Mouse (Mus musculus) heart, postnatal 0 days (tissue): ENCODE data around the gene Gnas. TPM values are rescaled to one million over a fixed set of nuclear protein-coding genes. Genes with fewer than 3 reads are reported as not detected.

Source experiments
- ATAC-seq: fragments of 200-750 bp; cut with Nextera tagmentation; 2 replicates; pipeline ENCODE4 v1.8.0; 2017; ENCODE audit warnings: low read depth, moderate number of reproducible peaks, moderate library complexity; ENCODE audit not compliant: insufficient read depth
- DNase-seq: peaks from one replicate; pipeline ENCODE4 v3.0.0-alpha.2; 2016; ENCODE audit warnings: low spot score
- H3K27ac ChIP-seq: fragments of 300-500 bp; sonication (generic); 2 replicates; pipeline ENCODE4 v1.5.1; 2014; ENCODE audit warnings: low read depth, mild to moderate bottlenecking
- H3K27me3 ChIP-seq: fragments of 300-500 bp; sonication (generic); 2 replicates; pipeline ENCODE4 v1.6.1; 2014; ENCODE audit warnings: low read length, mixed read lengths; ENCODE audit not compliant: control insufficient read depth, insufficient read depth
- H3K36me3 ChIP-seq: fragments of 300-500 bp; sonication (generic); replicated peaks from 2 replicates; pipeline ENCODE4 v1.6.1; 2014; ENCODE audit warnings: low read length, mixed read lengths; ENCODE audit not compliant: control insufficient read depth, insufficient read depth
- H3K4me1 ChIP-seq: fragments of 300-500 bp; sonication (generic); 2 replicates; pipeline ENCODE4 v1.6.1; 2014; ENCODE audit warnings: antibody characterized with exemption; ENCODE audit not compliant: control insufficient read depth, insufficient read depth
- H3K4me2 ChIP-seq: fragments of 300-500 bp; sonication (generic); 2 replicates; pipeline ENCODE4 v1.6.1; 2014; ENCODE audit warnings: low read depth, mild to moderate bottlenecking, low read length, moderate library complexity
- H3K4me3 ChIP-seq: fragments of 300-500 bp; sonication (generic); 2 replicates; pipeline ENCODE4 v1.5.1; 2014; ENCODE audit warnings: low read depth, low read length
- H3K9ac ChIP-seq: fragments of 300-500 bp; sonication (generic); replicated peaks from 2 replicates; pipeline ENCODE4 v1.6.1; 2014; ENCODE audit warnings: low read depth, low read length, mixed read lengths
- H3K9me3 ChIP-seq: fragments of 300-500 bp; sonication (generic); replicated peaks from 2 replicates; pipeline ENCODE4 v1.6.1; 2016; ENCODE audit warnings: low read length; ENCODE audit not compliant: control insufficient read depth
- CTCF ChIP-seq: IDR thresholded peaks from 2 replicates; pipeline ENCODE4 v1.5.1; 2016; ENCODE audit warnings: antibody characterized with exemption, control low read depth, low read depth
- EP300 ChIP-seq: IDR thresholded peaks from 2 replicates; pipeline ENCODE4 v1.6.1; 2016; ENCODE audit warnings: antibody characterized with exemption, low read depth
- WGBS: fragments of 180-500 bp; shearing (Covaris S2); extraction: QIAGEN DNeasy Blood & Tissue Kit; methylation state at CpG from one replicate; pipeline ENCODE4 v1.1.7; 2014; 5-methylcytosine and 5-hydroxymethylcytosine counted together
- polyA plus RNA-seq: library from polyadenylated mRNA; unstranded; fragments of >200 nt; fragmentation: Nextera tagmentation; extraction: Ambion mirVana; gene quantifications from 2 replicates; pipeline ENCODE4 v1.2.1, GENCODE M21; 2015
- total RNA-seq: library from RNA; depleted of rRNA; stranded (reverse); fragments of >200 nt; gene quantifications from 2 replicates; pipeline ENCODE4 v1.2.3, GENCODE M21; 2014; ENCODE audit warnings: low replicate concordance

The Gnas gene
- total and polyA plus RNA-seq, 2 experiments from 2014 or later, result 1,131 to 1,263 TPM

DNA sequence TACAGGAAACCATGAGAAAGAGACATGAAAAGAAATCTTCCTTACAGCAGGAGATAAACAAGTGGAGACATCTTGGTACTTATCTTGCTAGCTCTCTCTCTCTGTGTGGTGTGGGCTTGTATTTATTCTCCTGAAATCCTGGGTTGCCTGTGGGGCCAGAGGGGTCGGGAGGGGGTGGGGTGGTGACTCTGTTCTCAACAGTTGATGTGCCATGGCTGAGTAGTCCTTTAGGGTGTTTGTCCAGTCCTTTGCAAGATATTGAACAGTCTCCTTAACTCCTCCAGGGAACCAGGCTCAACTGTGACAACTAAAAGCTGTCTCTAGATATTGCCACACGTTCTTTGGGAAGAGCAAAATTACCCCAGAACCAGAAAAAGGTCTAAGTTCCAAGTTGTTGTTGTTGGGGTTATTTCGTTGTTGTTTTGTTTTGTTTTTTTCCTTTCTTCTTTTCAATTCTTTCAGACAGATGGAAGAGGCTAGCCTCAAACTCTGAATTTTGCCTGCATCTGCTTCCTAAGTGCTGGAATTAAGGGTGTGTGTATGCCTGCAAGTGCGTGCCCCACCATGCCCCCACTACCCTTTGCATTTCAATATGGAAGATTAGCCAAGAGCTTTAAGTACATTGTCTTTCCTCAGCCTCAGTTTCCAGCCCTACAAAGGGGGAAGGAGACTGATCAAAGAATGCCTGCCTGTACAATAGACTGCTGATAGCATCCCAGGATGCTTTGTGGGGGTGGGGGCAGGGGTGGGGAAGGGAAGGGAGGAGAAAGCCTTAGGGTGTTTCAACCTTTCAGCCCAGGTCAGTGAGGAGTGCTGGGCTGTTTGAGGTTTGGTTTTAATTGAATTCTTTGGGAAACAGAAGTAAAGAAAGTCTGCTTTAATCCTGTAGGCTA, 23.0 kb upstream of the Gnas start:
- H3K4me2 ChIP-seq, result no peak overlapping the region
- H3K27me3 ChIP-seq, result no peaks in the 10 kb centered on the region
- H3K36me3 ChIP-seq, result no peaks in the 10 kb centered on the region
- no peaks in the 10 kb centered on the region for H3K9me3 ChIP-seq
- H3K27ac ChIP-seq, result no peak overlapping the region
- no peak overlapping the region for H3K4me3 ChIP-seq
- H3K9ac ChIP-seq, result no peak overlapping the region
- no peak for TF ChIP-seq EP300
- TF ChIP-seq CTCF, result no peak
- ATAC-seq (no peak), DNase-seq (no peak)
- 22% methylated on average over 4 of the region's 4 CpGs for WGBS
- H3K4me1 ChIP-seq, result no peaks in the 10 kb centered on the region

GRCm38 (mm10) chr2:174261801-174262200, 22.3 kb upstream of the Gnas start:
- Histone ChIP-seq H3K4me1 (no peaks in the 10 kb centered on the region), H3K4me2 (no peak overlapping the region), H3K36me3 (0 out of 2 replicates have a peak, but pooled peaks cover 5% of the 10 kb centered on the region), H3K27me3 (no peaks in the 10 kb centered on the region), H3K9ac (no peak overlapping the region), H3K4me3 (no peak overlapping the region), H3K27ac (no peak overlapping the region), H3K9me3 (no peaks in the 10 kb centered on the region)
- 65% methylated on average over 6 of the region's 6 CpGs for WGBS
- ATAC-seq, result no peak
- TF ChIP-seq CTCF, result no peak
- no peak for TF ChIP-seq EP300
- DNase-seq, result no peak

- H3K4me1 ChIP-seq, result no peaks in the 10 kb centered on the region
- TF ChIP-seq EP300 (no peak), CTCF (no peak)
- DNase-seq (no peak), ATAC-seq (peak; percentile 31; the same call in 1 of the 2 replicates)
- no peaks in the 10 kb centered on the region for H3K9me3 ChIP-seq
- no peak overlapping the region for H3K27ac ChIP-seq
- no peak overlapping the region for H3K4me3 ChIP-seq
- WGBS, result 55% methylated on average over 5 of the region's 5 CpGs
- no peaks in the 10 kb centered on the region for H3K27me3 ChIP-seq
- 0 out of 2 replicates have a peak, but pooled peaks cover 15% of the 10 kb centered on the region for H3K36me3 ChIP-seq
- H3K9ac ChIP-seq, result no peak overlapping the region
- no peak overlapping the region for H3K4me2 ChIP-seq
Measured at GRCm38 (mm10) chr2:174263110-174263815, 20.9 kb upstream of the Gnas start.

- 88% methylated on average over 8 of the region's 8 CpGs for WGBS
Measured at GRCm38 (mm10) chr2:174264248-174264647, 19.9 kb upstream of the Gnas start.

DNA sequence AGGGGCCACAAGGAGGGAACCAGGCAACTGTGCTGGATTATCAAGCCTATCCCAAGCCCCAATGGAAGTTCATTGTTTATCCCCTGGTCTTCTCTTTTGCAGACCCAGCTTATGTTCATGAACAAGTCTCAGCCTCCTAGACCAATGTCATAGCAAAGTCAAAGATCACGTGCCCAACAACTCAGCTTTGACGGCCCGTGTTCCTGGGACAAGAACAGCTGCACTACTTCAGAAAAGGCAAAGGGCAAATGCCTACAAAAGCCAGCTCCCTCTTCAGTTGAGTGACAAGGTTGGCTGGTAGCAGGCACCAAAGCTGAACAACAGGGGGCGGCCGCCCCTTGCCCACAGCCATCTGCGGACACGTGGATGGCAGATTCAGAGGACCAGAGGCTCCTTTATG, 13.7 kb upstream of the Gnas start:
- H3K27ac ChIP-seq, result peak overlapping the region; percentile 69
- no peak overlapping the region for H3K9ac ChIP-seq
- 47% methylated on average over 7 of the region's 7 CpGs for WGBS

More at GRCm38 (mm10) chr2:174264248-174264647, 19.9 kb upstream of the Gnas start:
- Histone ChIP-seq H3K27ac (no peak overlapping the region), H3K4me3 (no peak overlapping the region), H3K4me2 (no peak overlapping the region), H3K4me1 (no peaks in the 10 kb centered on the region), H3K27me3 (no peaks in the 10 kb centered on the region), H3K36me3 (0 out of 2 replicates have a peak, but pooled peaks cover 15% of the 10 kb centered on the region), H3K9me3 (no peaks in the 10 kb centered on the region), H3K9ac (no peak overlapping the region)
- DNase-seq, result no peak
- no peak for ATAC-seq
- TF ChIP-seq CTCF (no peak), EP300 (no peak)

More for the DNA sequence above, 13.7 kb upstream of the Gnas start:
- Histone ChIP-seq H3K4me1 (peaks cover 28% of the 10 kb centered on the region), H3K4me2 (no peak overlapping the region), H3K9me3 (no peaks in the 10 kb centered on the region), H3K4me3 (no peak overlapping the region), H3K27me3 (no peaks in the 10 kb centered on the region), H3K36me3 (0 out of 2 replicates have a peak, but pooled peaks cover 15% of the 10 kb centered on the region)
- TF ChIP-seq CTCF (peak; percentile 29), EP300 (no peak)
- ATAC-seq (peak; percentile 21; the same call in 1 of the 2 replicates), DNase-seq (peak; percentile 68)
